Mouse (Mus musculus) brain, embryonic 14.5 days (tissue): ENCODE results near the gene Asic1.

Experiments
- CTCF ChIP-seq: fragments of 200-500 bp; IDR thresholded peaks from 2 replicates; pipeline ENCODE4 v1.5.1; 2012; ENCODE audit warnings: inconsistent platforms, mild to moderate bottlenecking, moderate library complexity, borderline replicate concordance; ENCODE audit not compliant: insufficient read depth, insufficient read length; ENCODE audit errors: extremely low read depth
- POLR2A ChIP-seq: fragments of 200-500 bp; IDR thresholded peaks from 2 replicates; pipeline ENCODE4 v1.6.1; 2012; ENCODE audit warnings: mild to moderate bottlenecking, inconsistent platforms, borderline replicate concordance; ENCODE audit not compliant: poor library complexity, insufficient read depth, insufficient read length, severe bottlenecking; ENCODE audit errors: extremely low read depth

DNA sequence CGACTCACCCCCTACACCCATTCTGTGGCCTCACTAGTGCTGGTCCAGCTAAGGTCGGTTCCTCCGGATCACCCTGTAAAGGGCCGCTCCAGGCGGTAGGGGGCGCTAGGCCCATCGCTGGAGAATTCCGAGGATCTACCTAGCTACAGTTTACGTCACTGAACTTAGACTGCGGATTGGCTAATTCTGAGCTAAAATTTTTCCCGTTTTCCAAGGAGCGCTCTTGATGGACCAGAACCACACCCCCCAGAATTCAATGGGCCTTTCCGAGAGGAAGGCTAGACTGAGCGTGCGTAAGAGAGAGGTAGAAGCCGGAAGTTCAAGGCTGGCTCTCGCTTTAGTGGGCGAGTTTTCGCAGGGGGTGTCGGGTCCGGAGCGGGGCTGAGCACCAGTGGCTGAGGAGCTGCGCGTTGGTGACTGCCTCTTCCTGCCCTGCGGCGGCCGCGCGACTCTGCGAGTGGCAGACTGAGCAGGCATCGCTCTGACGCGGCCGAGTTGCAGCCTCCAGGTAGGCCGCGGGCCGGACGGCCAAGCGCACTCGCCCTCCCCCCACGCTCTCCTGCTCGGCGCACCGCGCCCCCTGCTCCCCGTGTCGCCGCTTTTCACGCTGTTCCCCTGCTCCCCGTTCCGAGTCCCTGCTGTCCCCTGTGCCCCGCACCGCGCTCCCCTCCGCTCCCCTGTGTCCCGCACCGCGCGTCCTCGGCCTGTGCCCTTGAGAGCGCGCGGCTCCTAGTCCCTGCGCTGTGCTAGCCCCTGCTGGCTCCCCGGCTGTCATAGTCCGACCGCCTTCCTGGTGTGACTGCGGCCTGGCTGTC, 55.4 kb downstream of the Asic1 start, which contains the start of gene Cox14:
- TF ChIP-seq CTCF: peak; percentile 99
- TF ChIP-seq POLR2A: peak; percentile 67
